Mouse (Mus musculus): ENCODE data around the gene Frmd8. TPM values are rescaled to one million over a fixed set of nuclear protein-coding genes. Genes with fewer than 3 reads are reported as not detected.
A peak's percentile ranks its signal among the peaks of the same experiment; 100 is the strongest.

The Frmd8 gene
- polyA plus RNA-seq, 1 experiment from 2014 or later: 40.6 TPM

GRCm38 (mm10) chr19:5808955-5809711, 65.9 kb downstream of the Frmd8 start:
- Histone ChIP-seq H3K27ac (peak overlapping the region; percentile 92), H3K4me3 (0 out of 2 replicates have a peak overlapping the region, but pooled peaks have one; percentile 39), H3K27me3 (ENCODE audit: insufficient read depth, poor library complexity, severe bottlenecking) (no peaks in the 10 kb centered on the region), H3K9me3 (no peaks in the 10 kb centered on the region), H3K36me3 (no peaks in the 10 kb centered on the region), H3K4me1 (peaks cover 93% of the 10 kb centered on the region)
- no peak for DNase-seq (ENCODE audit: low spot score)
- WGBS: 66% methylated on average over 14 of the region's 14 CpGs

GRCm38 (mm10) chr19:5807740-5808139, 67.3 kb downstream of the Frmd8 start:
- H3K36me3 ChIP-seq: no peaks in the 10 kb centered on the region
- 54% methylated on average over 3 of the region's 3 CpGs for WGBS
- H3K27ac ChIP-seq: peak overlapping the region; percentile 92
- no peak overlapping the region for H3K4me3 ChIP-seq
- H3K4me1 ChIP-seq: peaks cover 98% of the 10 kb centered on the region
- DNase-seq (ENCODE audit: low spot score): no peak
- no peaks in the 10 kb centered on the region for H3K9me3 ChIP-seq
- no peaks in the 10 kb centered on the region for H3K27me3 ChIP-seq (ENCODE audit: insufficient read depth, poor library complexity, severe bottlenecking)

GRCm38 (mm10) chr19:5806809-5807205, 68.3 kb downstream of the Frmd8 start:
- H3K27me3 ChIP-seq (ENCODE audit: insufficient read depth, poor library complexity, severe bottlenecking): no peaks in the 10 kb centered on the region
- peak overlapping the region; percentile 92 for H3K27ac ChIP-seq
- H3K36me3 ChIP-seq: no peaks in the 10 kb centered on the region
- peaks cover 89% of the 10 kb centered on the region for H3K4me1 ChIP-seq
- 19% methylated on average over 6 of the region's 6 CpGs for WGBS
- no peak overlapping the region for H3K4me3 ChIP-seq
- peak; percentile 78 for DNase-seq (ENCODE audit: low spot score)
- no peaks in the 10 kb centered on the region for H3K9me3 ChIP-seq

GRCm38 (mm10) chr19:5806051-5806808, 68.8 kb downstream of the Frmd8 start:
- no peaks in the 10 kb centered on the region for H3K36me3 ChIP-seq
- no peaks in the 10 kb centered on the region for H3K9me3 ChIP-seq
- DNase-seq (ENCODE audit: low spot score): peak; percentile 76
- WGBS: 6% methylated on average over 8 of the region's 8 CpGs
- H3K27ac ChIP-seq: peak overlapping the region; percentile 92
- H3K4me3 ChIP-seq: no peak overlapping the region
- no peaks in the 10 kb centered on the region for H3K27me3 ChIP-seq (ENCODE audit: insufficient read depth, poor library complexity, severe bottlenecking)
- peaks cover 83% of the 10 kb centered on the region for H3K4me1 ChIP-seq

- DNase-seq (ENCODE audit: low spot score): no peak
- 34% methylated on average over 8 of the region's 8 CpGs for WGBS
Measured at GRCm38 (mm10) chr19:5804371-5804899, 70.6 kb downstream of the Frmd8 start.

GRCm38 (mm10) chr19:5803881-5804279, 71.2 kb downstream of the Frmd8 start:
- Histone ChIP-seq H3K9me3 (no peaks in the 10 kb centered on the region), H3K4me1 (peaks cover 60% of the 10 kb centered on the region), H3K27ac (peak overlapping the region; percentile 100), H3K27me3 (ENCODE audit: insufficient read depth, poor library complexity, severe bottlenecking) (no peaks in the 10 kb centered on the region), H3K36me3 (peaks cover 18% of the 10 kb centered on the region), H3K4me3 (peak overlapping the region; percentile 86)
- WGBS: under 1% methylated on average over 16 of the region's 16 CpGs
- DNase-seq (ENCODE audit: low spot score): peak; percentile 76

More at GRCm38 (mm10) chr19:5804371-5804899, 70.6 kb downstream of the Frmd8 start:
- peak overlapping the region; percentile 86 for H3K4me3 ChIP-seq
- H3K36me3 ChIP-seq: peaks cover 13% of the 10 kb centered on the region
- peak overlapping the region; percentile 100 for H3K27ac ChIP-seq
- no peaks in the 10 kb centered on the region for H3K27me3 ChIP-seq (ENCODE audit: insufficient read depth, poor library complexity, severe bottlenecking)
- H3K9me3 ChIP-seq: no peaks in the 10 kb centered on the region
- H3K4me1 ChIP-seq: peaks cover 65% of the 10 kb centered on the region

- Histone ChIP-seq H3K4me1 (peaks cover 53% of the 10 kb centered on the region), H3K27ac (peak overlapping the region; percentile 100), H3K4me3 (peak overlapping the region; percentile 86), H3K27me3 (ENCODE audit: insufficient read depth, poor library complexity, severe bottlenecking) (no peaks in the 10 kb centered on the region), H3K36me3 (peaks cover 24% of the 10 kb centered on the region), H3K9me3 (no peaks in the 10 kb centered on the region)
- DNase-seq (ENCODE audit: low spot score): peak; percentile 99
- WGBS: under 1% methylated on average over 67 of the region's 67 CpGs
Measured at GRCm38 (mm10) chr19:5803041-5803880, 71.8 kb downstream of the Frmd8 start.

- Histone ChIP-seq H3K27me3 (ENCODE audit: insufficient read depth, poor library complexity, severe bottlenecking) (no peaks in the 10 kb centered on the region), H3K27ac (peak overlapping the region; percentile 100), H3K36me3 (peaks cover 30% of the 10 kb centered on the region), H3K9me3 (no peaks in the 10 kb centered on the region), H3K4me3 (peak overlapping the region; percentile 86), H3K4me1 (peaks cover 48% of the 10 kb centered on the region)
- DNase-seq (ENCODE audit: low spot score): no peak
- 0% methylated on average over 4 of the region's 4 CpGs for WGBS
Measured at GRCm38 (mm10) chr19:5802787-5803040, 72.4 kb downstream of the Frmd8 start.

- H3K27ac ChIP-seq: peak overlapping the region; percentile 100
- H3K36me3 ChIP-seq: peaks cover 35% of the 10 kb centered on the region
- peaks cover 47% of the 10 kb centered on the region for H3K4me1 ChIP-seq
- peak overlapping the region; percentile 86 for H3K4me3 ChIP-seq
- H3K27me3 ChIP-seq (ENCODE audit: insufficient read depth, poor library complexity, severe bottlenecking): no peaks in the 10 kb centered on the region
- WGBS: under 1% methylated on average over 25 of the region's 25 CpGs
- no peaks in the 10 kb centered on the region for H3K9me3 ChIP-seq
- peak; percentile 95 for DNase-seq (ENCODE audit: low spot score)
Measured at GRCm38 (mm10) chr19:5802011-5802786, 72.9 kb downstream of the Frmd8 start.

GRCm38 (mm10) chr19:5801432-5801964, 73.6 kb downstream of the Frmd8 start:
- no peaks in the 10 kb centered on the region for H3K27me3 ChIP-seq (ENCODE audit: insufficient read depth, poor library complexity, severe bottlenecking)
- no peak for DNase-seq (ENCODE audit: low spot score)
- WGBS: 6% methylated on average over 3 of the region's 3 CpGs
- H3K4me1 ChIP-seq: peaks cover 47% of the 10 kb centered on the region
- no peaks in the 10 kb centered on the region for H3K9me3 ChIP-seq
- peak overlapping the region; percentile 100 for H3K27ac ChIP-seq
- peaks cover 42% of the 10 kb centered on the region for H3K36me3 ChIP-seq
- peak overlapping the region; percentile 86 for H3K4me3 ChIP-seq

GRCm38 (mm10) chr19:5800632-5801431, 74.2 kb downstream of the Frmd8 start:
- DNase-seq (ENCODE audit: low spot score): no peak
- WGBS: 0% methylated on average over 19 of the region's 19 CpGs
- Histone ChIP-seq H3K4me3 (peak overlapping the region; percentile 86), H3K27ac (peak overlapping the region; percentile 100), H3K27me3 (ENCODE audit: insufficient read depth, poor library complexity, severe bottlenecking) (no peaks in the 10 kb centered on the region), H3K4me1 (peaks cover 45% of the 10 kb centered on the region), H3K9me3 (no peaks in the 10 kb centered on the region), H3K36me3 (peaks cover 49% of the 10 kb centered on the region)

All from heart, embryonic 10.5 days (tissue).